Mouse (Mus musculus) kidney, adult 2 months (tissue): ENCODE data around the gene Mau2.

Source experiments
- CTCF ChIP-seq: fragments of 200-500 bp; conservative IDR thresholded peaks from 2 replicates; pipeline ENCODE4 v1.5.1; 2011; ENCODE audit warnings: low read depth, mild to moderate bottlenecking, control low read depth, low read length, moderate library complexity, mixed read lengths; ENCODE audit not compliant: insufficient read depth, insufficient read length
- POLR2A ChIP-seq: fragments of 200-500 bp; IDR thresholded peaks from one replicate; pipeline ENCODE4 v1.6.1; 2011; ENCODE audit warnings: low read depth, low read length, control low read depth

DNA sequence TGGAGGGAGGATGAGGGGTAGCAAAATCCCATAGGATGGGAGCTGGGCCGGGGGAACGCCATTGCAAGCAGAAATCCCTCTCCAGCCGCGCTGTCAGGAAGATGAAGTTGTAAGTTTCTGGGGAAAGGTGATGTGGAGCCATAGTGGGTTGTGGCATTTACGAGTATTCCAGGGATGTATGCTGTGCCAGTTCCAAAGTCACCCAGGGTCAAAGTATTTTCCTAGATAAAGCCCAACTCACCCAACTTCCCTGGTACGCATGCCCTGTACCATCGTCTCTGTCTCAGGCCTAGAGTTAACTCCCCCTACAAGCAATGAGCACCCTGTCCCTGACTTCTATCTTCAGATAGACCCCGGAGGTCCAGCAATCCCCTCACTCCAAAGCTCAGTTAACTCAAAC lies 30.6 kb upstream of the Mau2 start:
- TF ChIP-seq CTCF (no peak), POLR2A (no peak)
